Mouse (Mus musculus) layer of hippocampus, postnatal 10 days (tissue): Measurements from ENCODE around the gene Smyd3. TPM values are rescaled to one million over a fixed set of nuclear protein-coding genes. Genes with fewer than 3 reads are reported as not detected.
A peak's percentile ranks its signal among the peaks of the same experiment; 100 is the strongest.

Experiments used
- DNase-seq, 2 experiments: peaks; one replicate each; pipeline ENCODE4 v3.0.0; 2021; ENCODE audit warnings: low spot score in 2 of 2
- long read RNA-seq: library from polyadenylated mRNA; stranded (forward); transcript quantifications from one replicate; pipeline ENCODE4 v2.0.0, GENCODE M21; 2023
- total RNA-seq, 2 experiments: library from RNA; stranded (reverse); gene quantifications; 2 replicates each; pipeline ENCODE4 v1.2.3; 2021

Smyd3 gene
- 10 to 100 TPM; 21.8 to 26.0 TPM for total RNA-seq
- long read RNA-seq, partial matches to known transcripts, result 2 of 9 reads
- long read RNA-seq, other reads (novel, unspliced or antisense), result 6 of 9 reads

- DNase-seq, result peak; percentile 84 to 88
Measured at GRCm38 (mm10) chr1:179517713-179518465, at the start of gene Smyd3. Gene Smyd3 (minus strand): TSS chr1:179518041.

DNA sequence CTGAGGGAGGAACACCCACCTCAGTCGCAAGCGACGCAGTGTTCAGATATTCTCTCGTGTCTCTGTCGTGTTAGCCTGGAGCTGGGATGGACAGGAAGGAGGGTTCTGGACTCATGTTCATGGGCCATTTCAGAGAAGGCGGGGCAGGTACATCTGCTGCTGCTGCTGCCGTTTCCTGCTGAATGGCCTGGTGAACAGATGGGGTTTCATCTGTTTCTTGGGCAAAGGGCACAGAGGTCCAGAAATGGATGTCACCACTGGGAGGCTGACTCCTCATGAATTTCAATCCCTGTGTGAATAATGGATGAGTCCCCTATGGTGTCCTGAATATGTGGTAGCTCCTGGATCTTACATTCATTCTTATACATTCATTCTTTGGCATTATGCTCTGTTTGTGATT, 49.7 kb upstream of the Smyd3 start:
- no peak for DNase-seq

DNA sequence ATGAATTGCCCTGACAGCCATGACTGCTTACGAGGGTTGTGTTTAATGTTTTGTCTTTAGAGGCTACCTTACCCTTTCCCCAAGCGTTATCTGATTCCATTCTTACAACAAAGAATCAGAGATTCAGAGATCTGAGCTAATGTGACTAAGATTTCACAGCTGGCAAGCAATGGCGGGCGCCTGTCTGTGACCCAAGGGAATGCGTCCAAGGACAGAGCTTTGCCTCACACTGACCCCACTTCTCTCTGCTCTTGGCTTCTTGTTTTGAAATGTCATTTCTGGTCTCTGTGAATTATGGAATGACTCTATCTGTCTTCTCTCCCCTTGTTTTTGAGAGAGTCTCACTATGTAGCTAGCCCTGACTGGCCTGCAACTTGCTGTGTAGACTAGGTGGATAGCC, 46.1 kb upstream of the Smyd3 start:
- DNase-seq, result no peak

- DNase-seq, result no peak
Measured at GRCm38 (mm10) chr1:179563211-179563610, 45.4 kb upstream of the Smyd3 start.

- no peak for DNase-seq
Measured at GRCm38 (mm10) chr1:179560845-179561430, 43.1 kb upstream of the Smyd3 start.

DNA sequence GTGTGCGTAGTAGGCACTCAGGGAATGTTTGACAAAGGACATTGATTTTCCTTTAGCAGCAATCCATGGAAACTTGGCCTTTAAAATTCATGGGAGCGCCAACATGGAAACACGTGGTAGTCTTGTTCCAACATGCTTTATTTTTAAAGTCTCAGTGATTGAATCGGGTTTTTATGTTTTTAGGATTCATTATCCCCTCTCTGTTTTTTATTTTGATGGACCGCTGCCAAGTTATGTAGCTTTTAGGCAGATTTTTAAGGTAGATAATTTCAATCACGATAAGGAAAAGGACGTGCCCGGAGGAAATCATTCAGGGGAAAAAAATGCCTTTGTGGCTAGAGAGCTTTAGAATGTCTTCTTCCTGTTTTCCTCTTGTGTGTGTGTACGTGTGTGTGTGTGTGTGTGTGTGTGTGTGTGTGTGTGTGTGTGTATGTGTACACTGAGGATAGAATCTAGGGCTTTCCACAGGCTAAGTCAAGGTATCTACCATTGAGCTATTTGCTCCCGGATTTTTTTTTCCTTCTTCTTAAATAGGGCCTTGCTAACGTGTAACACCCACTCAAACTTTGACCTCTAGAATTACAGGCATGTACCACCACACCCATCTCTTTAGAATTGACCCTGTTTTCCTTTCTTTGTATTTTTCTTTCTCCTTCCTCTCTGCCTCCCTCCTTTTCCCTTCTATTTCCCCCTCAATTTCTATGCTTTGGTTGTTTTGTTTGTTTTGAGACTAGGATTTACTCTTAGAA, 41.8 kb upstream of the Smyd3 start:
- no peak for DNase-seq

GRCm38 (mm10) chr1:179556921-179557320, 39.1 kb upstream of the Smyd3 start:
- no peak for DNase-seq

- DNase-seq, result no peak
Measured at GRCm38 (mm10) chr1:179553949-179554347, 36.1 kb upstream of the Smyd3 start.

- no peak for DNase-seq
Measured at GRCm38 (mm10) chr1:179553197-179553948, 35.5 kb upstream of the Smyd3 start.

GRCm38 (mm10) chr1:179552751-179553150, 34.9 kb upstream of the Smyd3 start:
- no peak for DNase-seq

DNA sequence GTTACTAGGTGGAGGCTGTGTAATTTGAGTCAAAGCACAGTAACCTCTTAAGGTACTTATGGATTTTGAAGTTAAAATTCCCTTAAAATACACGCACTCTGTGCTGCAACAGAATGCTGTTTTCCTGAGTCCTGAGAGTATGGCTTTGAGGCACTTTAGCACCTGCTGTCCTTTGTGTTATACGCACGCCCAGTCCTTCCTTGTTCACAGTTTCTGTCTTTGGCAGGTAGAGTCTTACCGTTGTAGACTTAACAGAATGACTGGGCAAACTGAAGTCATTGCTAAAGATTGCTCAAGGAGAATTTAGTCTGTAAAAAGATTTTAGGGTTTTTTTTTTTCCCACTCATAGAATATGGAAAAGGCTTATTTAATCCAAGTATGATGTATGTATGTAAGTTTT, 34.1 kb upstream of the Smyd3 start:
- DNase-seq, result no peak

- no peak for DNase-seq
Measured at GRCm38 (mm10) chr1:179551336-179551735, 33.5 kb upstream of the Smyd3 start.

DNA sequence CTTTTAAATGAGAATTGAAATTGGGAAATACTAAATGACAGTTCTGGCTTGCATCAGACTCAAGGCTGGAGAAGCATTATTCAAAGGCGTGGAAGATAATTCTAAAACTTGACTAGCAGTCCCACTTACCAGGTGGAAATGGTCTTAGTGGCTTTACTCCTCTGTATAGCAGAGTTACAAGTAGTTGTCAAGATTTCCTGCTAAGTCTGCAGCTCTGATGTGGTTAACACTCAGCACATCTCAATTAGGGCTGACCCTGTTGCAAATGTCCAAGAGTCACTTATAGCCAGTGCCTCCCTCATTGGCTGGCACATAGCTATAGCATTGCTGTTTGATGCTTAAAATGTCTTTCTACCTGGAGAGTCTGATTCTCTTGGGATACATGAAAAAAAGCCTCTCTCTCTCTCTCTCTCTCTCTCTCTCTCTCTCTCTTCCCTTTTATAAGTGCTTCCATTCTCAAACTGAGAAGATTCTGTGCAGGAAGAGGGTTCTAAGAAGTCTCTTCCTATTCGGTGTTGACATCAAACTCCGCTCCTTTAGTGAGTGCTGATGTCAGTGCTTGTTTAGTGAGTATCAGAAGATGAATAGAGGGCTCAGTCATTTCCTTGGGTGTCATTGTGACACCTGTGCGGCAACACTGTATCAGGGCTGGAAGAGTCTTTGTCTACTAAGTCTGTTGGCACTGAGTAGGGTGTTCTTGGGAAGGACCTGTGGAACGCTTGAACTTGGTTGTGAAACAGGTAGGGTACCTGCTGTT, 31.3 kb upstream of the Smyd3 start:
- no peak for DNase-seq

- DNase-seq, result no peak
Measured at GRCm38 (mm10) chr1:179548220-179548619, 30.4 kb upstream of the Smyd3 start.

DNA sequence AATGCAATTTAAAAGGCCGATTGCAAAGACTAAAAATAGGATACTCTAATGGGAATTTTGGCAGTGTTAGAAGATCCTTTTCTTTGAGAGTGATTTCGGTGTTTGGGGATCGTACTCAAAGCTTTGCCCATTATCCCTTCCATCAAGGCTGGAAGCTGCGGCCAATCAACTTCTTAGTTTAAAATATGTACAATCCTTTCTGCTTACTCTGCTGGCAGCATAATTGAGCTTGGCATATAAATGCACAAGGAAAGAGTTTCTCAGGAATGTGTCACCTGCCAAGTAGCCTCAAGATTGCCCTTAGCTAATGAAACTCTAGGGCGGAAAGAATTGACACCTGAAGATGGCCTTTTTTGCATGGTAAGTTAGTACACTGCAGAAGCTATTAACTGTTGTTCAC, 29.3 kb upstream of the Smyd3 start:
- DNase-seq, result no peak

DNA sequence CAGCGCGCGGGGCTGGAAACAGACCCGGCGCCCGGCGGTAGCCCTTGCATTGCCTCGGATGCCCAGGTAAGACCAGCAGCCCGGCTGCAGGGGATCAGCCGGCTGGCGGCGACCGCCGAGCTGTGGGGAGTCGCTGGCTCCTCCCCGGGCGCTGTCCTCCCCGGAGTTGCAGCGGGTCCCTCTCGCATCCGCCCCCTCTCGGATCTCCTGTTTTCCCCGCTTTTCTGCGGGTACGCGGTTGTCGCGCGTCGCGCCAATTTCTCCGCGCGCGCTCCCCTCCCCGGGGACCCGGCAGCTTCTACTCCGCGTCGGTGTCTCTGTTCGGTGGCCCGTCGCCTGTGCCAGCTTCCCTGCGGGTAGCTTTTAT, 28.7 kb upstream of the Smyd3 start:
- no peak for DNase-seq

DNA sequence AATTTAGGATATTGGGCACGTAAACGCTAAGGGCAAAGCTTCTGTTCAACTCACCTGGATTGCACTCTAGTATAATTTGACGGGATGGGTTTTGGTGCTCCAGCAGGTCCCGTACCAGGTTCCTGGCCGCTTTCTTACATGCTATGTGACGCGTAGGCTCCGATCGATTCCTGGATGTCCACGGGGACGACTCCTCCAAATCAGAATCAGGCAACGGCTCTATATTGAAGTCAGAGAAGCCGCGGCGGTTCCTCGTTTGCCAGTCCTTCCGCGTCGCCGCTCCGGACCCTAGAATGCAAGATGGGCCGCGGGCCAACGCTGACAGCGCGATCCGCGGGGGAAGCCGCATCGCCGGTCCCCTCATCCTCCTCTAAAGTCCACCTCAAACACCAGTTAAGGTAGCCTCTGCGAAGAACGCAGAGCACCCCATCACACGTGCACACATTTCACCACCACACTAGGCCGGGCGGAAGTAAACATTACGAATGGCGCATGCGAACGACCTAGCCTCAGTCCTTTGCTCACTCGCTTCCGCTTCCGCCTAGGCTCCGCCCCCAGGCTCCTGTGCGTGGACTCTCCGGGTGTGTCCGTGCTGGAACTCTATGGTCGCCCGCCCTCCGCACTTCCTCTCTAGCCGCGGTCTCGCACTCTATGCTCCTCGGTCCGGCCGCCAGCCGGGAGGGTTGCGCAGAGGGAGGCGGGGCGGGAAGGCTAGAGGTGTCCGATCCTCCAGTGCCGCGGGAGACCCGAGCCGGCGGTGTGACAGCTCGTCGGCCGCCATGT, 28.1 kb upstream of the Smyd3 start, which contains the start of the genes Tfb2m and Cnst:
Tfb2m (minus strand) TSS at position 500 of the 783 bp plus-strand sequence.
Cnst (plus strand) TSS at position 603 of the 783 bp plus-strand sequence.
- DNase-seq, result peak; percentile 98

GRCm38 (mm10) chr1:179541502-179541901, 23.7 kb upstream of the Smyd3 start:
- DNase-seq, result no peak

DNA sequence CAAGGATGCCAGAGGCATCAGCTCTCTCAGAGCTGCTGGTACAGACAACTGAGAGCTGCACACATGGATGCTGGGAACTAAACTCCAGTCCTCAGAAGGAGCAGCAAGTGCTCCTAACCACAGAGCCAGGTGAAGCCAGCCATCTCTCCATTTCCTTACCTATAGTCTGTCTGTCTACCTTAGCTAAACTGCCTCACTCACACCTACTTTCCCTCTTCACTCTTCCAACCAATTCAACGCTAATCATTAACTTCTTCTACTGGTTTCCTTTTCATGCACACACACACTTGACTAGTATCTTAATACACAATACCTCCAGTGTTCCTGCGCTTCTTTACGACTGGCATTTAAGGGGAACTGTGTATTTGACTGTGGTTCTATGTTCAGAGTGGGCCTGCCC, 22.0 kb upstream of the Smyd3 start:
- no peak for DNase-seq

- no peak for DNase-seq
Measured at GRCm38 (mm10) chr1:179539054-179539453, 21.2 kb upstream of the Smyd3 start.
